Mouse (Mus musculus): ENCODE results near the gene Pycr1. TPM values are rescaled to one million over a fixed set of nuclear protein-coding genes. Genes with fewer than 3 reads are reported as not detected.
A peak's percentile ranks its signal among the peaks of the same experiment; 100 is the strongest.

Pycr1 gene
- total RNA-seq, 2 experiments from 2014 or later = 2.4 to 3.1 TPM

DNA sequence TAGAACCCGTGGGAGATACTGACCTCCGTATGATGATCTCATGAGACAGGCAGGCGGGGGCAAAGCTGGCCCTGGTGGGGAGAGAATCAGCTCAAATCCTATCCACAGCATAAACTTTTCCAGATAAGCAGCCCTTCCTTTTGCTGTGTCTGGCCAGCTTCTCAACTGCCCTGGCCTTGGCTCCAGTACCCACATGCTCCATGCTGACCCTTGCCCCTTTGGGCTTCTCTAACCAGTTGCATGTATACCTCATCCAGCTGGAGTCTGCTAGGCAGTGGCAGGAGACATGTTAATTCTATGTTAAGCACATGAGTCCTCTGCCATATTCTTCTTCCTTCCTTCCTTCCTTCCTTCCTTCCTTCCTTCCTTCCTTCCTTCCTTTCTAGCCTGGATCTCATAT is 11.2 kb upstream of the Pycr1 start:
- no peak for TF ChIP-seq CTCF (IDR thresholded peaks at IDR 0.05)
- no peak for DNase-seq (ENCODE audit: extremely low spot score in 1 of 2, low spot score in 2 of 2)
- no peak overlapping the region for H3K4me3 ChIP-seq
- no peak overlapping the region for H3K27ac ChIP-seq
- intact Hi-C loops (cut with DNase I) = loop anchor here (10.0 kb wide), 1 partner anchor 120 kb away; no protein-coding TSS in a partner anchor

DNA sequence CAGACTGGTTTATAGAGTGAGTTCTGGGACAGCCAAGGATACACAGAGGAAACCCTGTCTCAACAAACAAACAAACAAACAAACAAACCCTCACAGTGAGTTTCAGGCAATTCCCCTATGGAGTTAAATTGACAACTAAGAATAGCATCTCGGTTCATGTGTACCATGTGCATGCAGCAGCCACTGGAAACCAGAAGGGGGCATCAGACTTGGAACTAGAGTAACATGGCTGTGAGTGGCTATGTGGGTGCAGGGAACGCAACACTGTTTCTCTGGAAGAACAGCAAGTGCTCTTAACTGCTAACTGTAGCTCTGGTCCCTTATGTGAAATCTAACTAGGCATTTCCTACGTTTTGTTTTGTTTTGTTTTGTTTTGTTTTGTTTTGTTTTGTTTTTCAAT is 8.3 kb upstream of the Pycr1 start:
- no peak overlapping the region for H3K27ac ChIP-seq
- intact Hi-C loops (cut with DNase I) = loop anchor here (10.0 kb wide), 1 partner anchor 123 kb away; no protein-coding TSS in a partner anchor
- no peak for DNase-seq (ENCODE audit: extremely low spot score in 1 of 2, low spot score in 2 of 2)
- TF ChIP-seq CTCF (IDR thresholded peaks at IDR 0.05) = peak; percentile 31
- no peak overlapping the region for H3K4me3 ChIP-seq

DNA sequence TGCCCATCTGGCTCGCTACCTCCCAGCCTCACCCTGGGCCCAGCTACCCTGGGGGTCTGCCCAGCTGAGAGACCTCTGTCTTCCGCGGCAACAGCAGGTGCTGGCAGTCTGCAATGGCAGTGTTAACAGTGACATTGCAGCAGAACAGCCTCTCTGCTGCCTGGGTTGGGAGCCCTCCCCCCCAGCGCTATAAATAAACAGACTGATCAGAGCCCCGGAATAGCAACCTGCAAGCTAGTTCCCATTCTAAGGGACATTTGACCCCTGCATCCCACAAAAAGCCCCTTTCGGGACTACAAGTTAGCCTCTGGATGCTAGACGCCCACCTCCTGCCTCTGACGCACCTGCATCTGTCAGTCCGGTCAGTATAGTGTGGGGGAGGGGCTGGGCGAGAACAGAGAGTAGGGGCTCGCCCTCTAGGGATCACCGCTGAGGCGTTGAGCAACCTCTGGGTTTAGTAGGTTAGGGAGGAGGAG is 4.5 kb upstream of the Pycr1 start, which contains the start of gene Myadml2:
Myadml2 (minus strand) TSS at position 158 of the 476 bp plus-strand sequence.
- peak within 1 kb of the TSS; percentile 92 for H3K27ac ChIP-seq
- DNase-seq (ENCODE audit: extremely low spot score in 1 of 2, low spot score in 2 of 2) = no peak
- H3K4me3 ChIP-seq = peak within 1 kb of the TSS; percentile 61
- intact Hi-C loops (cut with DNase I) = no loop called here
- no peak for TF ChIP-seq CTCF (IDR thresholded peaks at IDR 0.05)

DNA sequence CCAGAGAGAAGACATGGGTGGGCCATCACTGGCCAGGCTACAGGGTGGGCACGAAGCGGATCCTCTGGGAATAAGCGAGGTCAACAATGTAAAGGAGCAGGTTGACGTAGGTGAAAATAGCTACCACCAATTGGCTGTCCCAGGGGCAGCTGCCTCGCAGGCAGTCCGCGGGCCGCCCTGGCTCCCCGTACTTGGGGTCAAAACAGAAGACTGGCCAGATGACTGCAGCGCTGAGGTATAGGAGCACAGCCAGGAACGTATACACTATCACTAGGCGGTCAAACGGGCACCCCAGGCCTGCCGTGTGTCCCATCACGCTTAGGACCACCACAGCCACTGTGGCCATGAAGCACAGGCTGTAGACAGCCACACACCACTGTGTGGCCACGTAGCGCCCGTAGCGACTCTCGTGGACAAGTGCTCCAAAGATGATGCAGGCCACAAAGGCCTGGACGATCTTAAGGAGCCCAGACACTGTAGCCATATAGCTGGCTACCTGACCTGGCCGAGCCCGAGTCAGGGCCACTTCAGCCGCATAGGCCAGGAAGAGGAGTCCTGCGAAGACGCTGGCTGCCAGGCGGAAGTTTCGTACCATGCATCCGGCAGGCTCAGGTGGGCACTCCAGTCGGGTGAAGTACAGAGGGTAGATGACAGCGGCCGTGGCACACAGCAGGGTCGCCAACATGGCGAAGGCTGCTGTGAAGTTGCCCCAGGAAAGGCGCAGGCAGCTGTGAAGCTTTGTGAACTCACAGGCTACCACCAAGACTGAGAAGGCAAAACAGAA is 3.7 kb upstream of the Pycr1 start:
- DNase-seq (ENCODE audit: extremely low spot score in 1 of 2, low spot score in 2 of 2) = no peak
- Histone ChIP-seq H3K27ac (peak overlapping the region; percentile 92), H3K4me3 (peak overlapping the region; percentile 61)
- TF ChIP-seq CTCF (IDR thresholded peaks at IDR 0.05) = no peak
- intact Hi-C loops (cut with DNase I) = no loop called here

DNA sequence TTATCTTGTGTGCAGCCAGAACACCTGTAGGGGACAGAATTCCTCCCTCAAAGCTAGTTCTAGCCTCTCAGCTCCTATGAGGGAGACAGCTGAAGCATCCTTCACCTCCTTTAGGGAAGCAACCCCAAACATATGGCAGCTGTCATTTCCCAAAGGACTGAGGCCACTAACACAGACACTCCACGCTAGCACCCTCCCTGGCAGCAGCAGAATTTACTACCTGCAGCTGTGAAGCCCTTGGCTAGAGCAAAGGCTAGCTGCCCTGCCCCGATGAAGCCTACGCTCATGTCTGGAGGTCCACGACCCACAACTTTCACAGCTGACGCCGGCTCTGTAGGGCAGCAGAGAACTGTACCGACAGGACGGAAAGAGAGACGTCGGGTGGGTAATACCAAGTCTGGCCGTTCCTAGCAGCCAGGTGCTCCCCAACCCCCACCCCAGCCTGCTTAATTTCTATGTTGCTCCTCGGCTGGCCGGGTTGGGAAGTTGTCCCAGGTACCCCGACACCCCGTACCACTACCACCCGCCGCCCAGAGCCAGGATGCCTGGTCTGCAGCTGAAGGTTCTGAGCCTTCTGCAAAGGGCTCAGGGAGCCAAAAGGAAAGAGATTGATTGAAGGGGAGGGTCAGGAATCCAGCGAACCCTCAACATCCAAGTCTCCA is 499 bp downstream of the Pycr1 start:
- H3K27ac ChIP-seq = no peak overlapping the region
- no peak for TF ChIP-seq CTCF (IDR thresholded peaks at IDR 0.05)
- DNase-seq (ENCODE audit: extremely low spot score in 1 of 2, low spot score in 2 of 2) = no peak
- intact Hi-C loops (cut with DNase I) = no loop called here
- peak overlapping the region; percentile 60 for H3K4me3 ChIP-seq

DNA sequence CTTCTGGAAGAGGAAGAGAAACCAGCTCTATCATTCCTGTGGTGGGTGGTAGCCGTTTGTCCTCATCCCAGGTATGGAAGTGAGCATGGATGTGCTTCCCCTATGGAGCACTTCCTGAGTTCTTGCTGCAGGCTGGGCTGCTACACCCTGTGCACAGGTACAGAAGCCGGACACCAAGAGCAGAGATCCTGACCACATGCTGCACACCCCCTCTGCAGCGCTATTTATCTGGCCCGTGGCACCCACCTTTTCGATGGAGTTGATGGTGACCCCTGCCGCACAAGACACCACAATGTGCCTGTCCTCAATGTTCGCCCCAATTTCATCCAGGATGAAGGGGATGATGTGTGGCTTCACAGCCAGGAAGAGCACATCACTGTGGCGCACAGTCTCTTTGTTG is 1.7 kb downstream of the Pycr1 start:
- intact Hi-C loops (cut with DNase I) = no loop called here
- no peak for DNase-seq (ENCODE audit: extremely low spot score in 1 of 2, low spot score in 2 of 2)
- no peak for TF ChIP-seq CTCF (IDR thresholded peaks at IDR 0.05)
- Histone ChIP-seq H3K27ac (no peak overlapping the region), H3K4me3 (no peak overlapping the region)

DNA sequence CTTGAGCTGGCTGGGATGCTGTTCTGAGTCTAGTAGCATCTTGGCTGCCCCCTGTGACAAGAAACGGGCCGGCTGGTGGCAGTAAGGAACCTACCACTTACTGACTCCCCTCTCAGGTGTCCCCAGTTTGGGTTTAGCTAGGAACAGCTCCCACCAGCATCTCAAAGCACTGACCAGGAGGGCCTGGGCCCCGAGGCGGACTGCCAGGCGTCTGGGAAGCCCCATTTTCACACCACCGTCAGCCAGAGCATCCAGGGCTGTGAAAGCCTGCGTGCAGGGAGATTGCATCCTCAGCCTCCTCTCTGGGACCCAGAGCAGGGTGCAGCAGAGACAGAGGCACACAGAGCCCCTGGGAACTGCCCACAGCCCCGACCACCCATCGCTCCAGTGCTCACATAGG is 2.3 kb downstream of the Pycr1 start:
- H3K27ac ChIP-seq = no peak overlapping the region
- intact Hi-C loops (cut with DNase I) = no loop called here

DNA sequence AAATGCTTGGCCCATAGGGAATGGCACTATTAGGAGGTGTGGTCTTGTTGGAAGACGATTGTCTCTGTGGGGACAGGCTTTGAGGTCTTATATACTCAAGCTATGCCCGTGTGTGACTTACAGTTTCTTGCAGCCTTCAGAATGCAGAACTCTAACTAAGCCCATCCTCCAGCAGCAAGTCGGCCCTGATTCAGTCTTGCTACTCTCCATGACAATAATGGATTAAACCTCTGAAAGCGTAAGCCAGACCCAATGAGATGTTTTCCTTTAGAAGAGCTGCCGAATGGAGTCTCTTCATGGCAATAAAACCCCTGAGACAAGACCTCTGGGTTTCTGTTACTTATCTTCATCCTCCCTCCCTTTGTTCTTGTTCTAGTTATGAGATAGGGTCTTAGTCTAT is 8.8 kb downstream of the Pycr1 start:
- intact Hi-C loops (cut with DNase I) = no loop called here
- Histone ChIP-seq H3K27ac (no peak overlapping the region), H3K4me3 (no peak overlapping the region)
- no peak for DNase-seq (ENCODE audit: extremely low spot score in 1 of 2, low spot score in 2 of 2)
- TF ChIP-seq CTCF (IDR thresholded peaks at IDR 0.05) = no peak

More for the DNA sequence above, 2.3 kb downstream of the Pycr1 start:
- H3K4me3 ChIP-seq = no peak overlapping the region
- no peak for DNase-seq (ENCODE audit: extremely low spot score in 1 of 2, low spot score in 2 of 2)
- TF ChIP-seq CTCF (IDR thresholded peaks at IDR 0.05) = no peak

DNA sequence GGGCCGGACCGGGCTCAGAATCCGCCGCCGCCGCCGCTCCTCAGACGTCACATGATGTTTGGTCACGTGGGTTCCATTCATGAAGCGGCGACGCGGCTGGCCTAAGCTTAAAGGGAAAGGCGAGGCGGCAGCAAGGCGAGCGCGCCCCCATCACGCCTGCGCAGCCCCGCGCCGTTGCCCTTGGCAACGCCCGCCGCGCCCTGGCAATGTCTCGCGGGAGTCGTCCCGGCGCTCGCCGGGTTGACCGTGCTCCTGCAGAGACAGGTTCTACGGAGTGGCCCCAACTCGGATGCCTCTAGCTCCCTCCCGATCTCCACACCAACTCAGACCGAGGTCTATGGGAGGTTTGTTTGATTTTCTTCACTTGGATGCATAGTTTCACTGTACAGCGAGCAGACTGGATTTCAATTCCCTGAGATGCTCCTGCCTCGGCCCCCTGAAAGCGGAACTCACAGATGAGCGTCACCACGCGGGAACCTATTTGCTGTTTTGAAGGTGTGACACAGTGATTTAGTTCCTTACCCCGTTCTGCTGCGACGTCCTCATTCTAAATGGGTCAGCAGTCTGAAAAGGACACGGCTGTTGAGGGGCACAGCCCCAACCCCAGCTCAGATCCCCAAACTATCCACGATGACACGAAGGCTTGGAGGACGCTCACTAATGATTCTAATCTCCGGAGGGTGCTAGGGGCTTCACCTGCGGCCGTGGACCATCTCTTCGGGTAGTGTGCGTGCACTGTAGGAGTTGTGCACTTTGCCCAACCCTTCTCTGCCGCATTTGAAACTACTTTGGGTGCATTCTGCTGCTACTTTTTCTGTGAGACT is 9.8 kb downstream of the Pycr1 start, which contains the start of gene Mafg:
Mafg (minus strand) TSS at position 81 of the 824 bp plus-strand sequence.
- peak within 1 kb of the TSS; percentile 93 for H3K27ac ChIP-seq
- DNase-seq (ENCODE audit: extremely low spot score in 1 of 2, low spot score in 2 of 2) = peak; percentile 93 to 94
- intact Hi-C loops (cut with DNase I) = no loop called here
- no peak for TF ChIP-seq CTCF (IDR thresholded peaks at IDR 0.05)
- H3K4me3 ChIP-seq = peak within 1 kb of the TSS; percentile 96

DNA sequence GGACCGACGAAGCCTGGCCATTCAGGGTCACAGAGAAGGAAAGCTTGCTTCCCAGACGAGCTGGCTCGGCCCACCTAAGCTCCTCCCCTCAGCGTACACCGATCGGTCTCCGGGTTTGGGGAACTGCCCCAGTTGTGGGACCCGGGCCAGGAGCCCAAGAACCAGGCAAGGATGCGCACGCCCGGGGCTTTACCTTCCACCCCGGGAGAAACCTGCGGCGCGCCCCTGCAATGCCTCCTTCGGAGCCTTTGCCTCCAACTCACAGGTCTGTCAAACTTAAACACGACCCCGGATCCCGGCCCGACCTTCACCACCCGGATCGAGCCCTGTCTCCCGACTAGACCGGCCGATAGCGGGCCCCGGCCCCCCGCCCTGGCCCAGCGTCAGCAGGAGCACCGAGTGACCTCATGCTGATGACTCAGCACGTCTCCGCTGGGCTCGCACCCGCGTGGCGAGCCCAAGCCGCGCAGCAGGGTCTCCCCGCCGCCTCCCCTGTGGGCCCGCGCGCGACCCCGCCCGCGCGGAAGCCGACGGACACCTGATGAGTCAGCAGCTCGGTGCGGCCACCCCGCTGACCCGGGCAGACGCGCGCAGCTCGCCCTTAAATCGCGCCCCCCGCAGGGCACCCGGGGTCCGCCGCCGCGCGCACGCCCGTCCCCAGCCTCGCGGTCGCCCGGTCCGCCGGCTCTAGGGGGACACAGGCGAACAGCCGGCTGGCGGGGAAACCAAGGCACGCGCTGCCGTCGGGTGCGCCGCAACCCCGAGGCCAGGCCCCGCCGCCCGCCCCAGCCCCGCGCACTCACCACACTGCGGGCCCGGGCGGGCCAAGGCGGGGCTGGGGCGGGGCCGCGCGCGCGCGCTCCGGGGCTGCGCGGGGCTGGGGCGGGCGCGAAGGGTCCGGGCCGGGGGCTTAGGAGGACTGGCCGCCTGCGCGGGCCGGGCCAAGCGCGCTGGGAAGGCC is 10.7 kb downstream of the Pycr1 start:
- peak overlapping the region; percentile 93 for H3K27ac ChIP-seq
- intact Hi-C loops (cut with DNase I) = no loop called here
- no peak; the same call in 1 of the 2 replicates for TF ChIP-seq CTCF (IDR thresholded peaks at IDR 0.05)
- peak; percentile 54 to 60 for DNase-seq (ENCODE audit: extremely low spot score in 1 of 2, low spot score in 2 of 2)
- H3K4me3 ChIP-seq = peak overlapping the region; percentile 96

Data from left cerebral cortex, adult 2 months (tissue).